Mouse (Mus musculus) limb, embryonic 14.5 days (tissue): Measurements from ENCODE around the gene Mpped2. TPM values are rescaled to one million over a fixed set of nuclear protein-coding genes. Genes with fewer than 3 reads are reported as not detected.

Experiments used
- ATAC-seq: fragments of 200-750 bp; cut with Nextera tagmentation; 2 replicates; pipeline ENCODE4 v1.8.0; 2017; ENCODE audit warnings: low read depth, moderate number of reproducible peaks, moderate TSS enrichment; ENCODE audit not compliant: low FRiP score
- DNase-seq: peaks from one replicate; pipeline ENCODE4 v3.0.0-alpha.2; 2015; ENCODE audit warnings: low spot score
- H3K27ac ChIP-seq: fragments of 300-500 bp; sonication (generic); replicated peaks from 2 replicates; pipeline ENCODE4 v1.5.1; 2014; ENCODE audit warnings: low read depth, mild to moderate bottlenecking, low read length, moderate library complexity, mixed read lengths
- H3K27me3 ChIP-seq: fragments of 300-500 bp; sonication (generic); 2 replicates; pipeline ENCODE4 v1.6.1; 2014; ENCODE audit warnings: low read length, mixed read lengths; ENCODE audit not compliant: control insufficient read depth, insufficient read depth
- H3K36me3 ChIP-seq: fragments of 300-500 bp; sonication (generic); 2 replicates; pipeline ENCODE4 v1.6.1; 2014; ENCODE audit warnings: mild to moderate bottlenecking, low read length, moderate library complexity, mixed read lengths; ENCODE audit not compliant: control insufficient read depth, insufficient read depth
- H3K4me1 ChIP-seq: fragments of 300-500 bp; sonication (generic); 2 replicates; pipeline ENCODE4 v1.6.1; 2014; ENCODE audit warnings: antibody characterized with exemption, low read length, mixed read lengths; ENCODE audit not compliant: control insufficient read depth, insufficient read depth
- H3K4me2 ChIP-seq: fragments of 300-500 bp; sonication (generic); replicated peaks from 2 replicates; pipeline ENCODE4 v1.6.1; 2014; ENCODE audit warnings: low read depth, mild to moderate bottlenecking, low read length, moderate library complexity; ENCODE audit not compliant: severe bottlenecking
- H3K4me3 ChIP-seq: fragments of 300-500 bp; sonication (generic); replicated peaks from 2 replicates; pipeline ENCODE4 v1.5.1; 2014; ENCODE audit warnings: low read length
- H3K9ac ChIP-seq: fragments of 300-500 bp; sonication (generic); 2 replicates; pipeline ENCODE4 v1.6.1; 2014; ENCODE audit warnings: mild to moderate bottlenecking, low read depth, low read length, moderate library complexity; ENCODE audit not compliant: severe bottlenecking
- H3K9me3 ChIP-seq: fragments of 300-500 bp; sonication (generic); 2 replicates; pipeline ENCODE4 v1.6.1; 2016; ENCODE audit warnings: low read length; ENCODE audit not compliant: control insufficient read depth
- POLR2A ChIP-seq: fragments of 200-500 bp; IDR thresholded peaks from 2 replicates; pipeline ENCODE4 v1.8.0; 2012; ENCODE audit warnings: inconsistent platforms, mild to moderate bottlenecking, moderate library complexity, borderline replicate concordance; ENCODE audit not compliant: insufficient read depth, insufficient read length; ENCODE audit errors: extremely low read depth
- WGBS: fragments of 180-500 bp; shearing (Covaris S2); extraction: QIAGEN DNeasy Blood & Tissue Kit; methylation state at CpG from one replicate; pipeline ENCODE4 v1.1.7; 2014; 5-methylcytosine and 5-hydroxymethylcytosine counted together
- polyA plus RNA-seq, 2 experiments: library from polyadenylated mRNA; depleted of rRNA in 1 of 2; stranded (reverse) in 1 of 2; unstranded in 1 of 2; fragments of >200 nt; fragmentation: Nextera tagmentation in 1 of 2; extraction: Ambion mirVana in 1 of 2; gene quantifications; 2 replicates each; pipeline versions ENCODE4 v1.2.1 to v1.2.3; 2012 to 2014

Mpped2 gene
- polyA plus RNA-seq, 2 experiments = 37.8 to 79.5 TPM

DNA sequence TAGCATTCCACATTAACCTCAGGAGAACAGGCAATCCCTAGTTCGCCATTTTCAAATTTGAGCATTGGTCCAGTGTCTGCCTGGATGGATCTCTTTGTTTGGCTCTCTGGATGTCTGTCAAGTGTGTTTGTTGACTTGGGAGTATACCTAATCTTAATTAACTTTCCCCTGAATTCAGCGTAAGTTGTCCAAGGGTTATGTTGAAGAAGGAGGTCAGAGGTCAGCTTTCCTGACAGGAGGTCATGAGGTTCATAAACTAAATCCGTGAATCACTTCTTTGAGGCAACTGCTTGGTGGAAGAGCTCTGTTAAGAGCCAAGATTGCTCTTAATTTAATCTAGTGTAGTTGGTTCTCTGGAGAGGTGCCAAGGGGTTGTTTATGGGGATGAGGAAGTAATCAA lies 200.3 kb downstream of the Mpped2 start:
- 51% methylated on average over 3 of the region's 3 CpGs for WGBS
- ATAC-seq (no peak), DNase-seq (no peak)
- Histone ChIP-seq H3K4me1 (peaks cover 14% of the 10 kb centered on the region), H3K4me2 (no peak overlapping the region), H3K27ac (no peak overlapping the region), H3K36me3 (no peaks in the 10 kb centered on the region), H3K4me3 (no peak overlapping the region), H3K9me3 (no peaks in the 10 kb centered on the region), H3K27me3 (no peaks in the 10 kb centered on the region), H3K9ac (no peak overlapping the region)
- TF ChIP-seq POLR2A = no peak

- TF ChIP-seq POLR2A = no peak
- no peak overlapping the region for H3K4me2 ChIP-seq
- 25% methylated on average over 11 of the region's 11 CpGs for WGBS
- H3K27me3 ChIP-seq = no peaks in the 10 kb centered on the region
- peak; percentile 17 for DNase-seq
- H3K27ac ChIP-seq = no peak overlapping the region
- ATAC-seq = peak; percentile 90
- no peaks in the 10 kb centered on the region for H3K9me3 ChIP-seq
- no peaks in the 10 kb centered on the region for H3K36me3 ChIP-seq
- H3K9ac ChIP-seq = no peak overlapping the region
- no peaks in the 10 kb centered on the region for H3K4me1 ChIP-seq
- no peak overlapping the region for H3K4me3 ChIP-seq
These were observed 202.4 kb downstream of the Mpped2 start for GRCm38 (mm10) chr2:106895326-106896023.

DNA sequence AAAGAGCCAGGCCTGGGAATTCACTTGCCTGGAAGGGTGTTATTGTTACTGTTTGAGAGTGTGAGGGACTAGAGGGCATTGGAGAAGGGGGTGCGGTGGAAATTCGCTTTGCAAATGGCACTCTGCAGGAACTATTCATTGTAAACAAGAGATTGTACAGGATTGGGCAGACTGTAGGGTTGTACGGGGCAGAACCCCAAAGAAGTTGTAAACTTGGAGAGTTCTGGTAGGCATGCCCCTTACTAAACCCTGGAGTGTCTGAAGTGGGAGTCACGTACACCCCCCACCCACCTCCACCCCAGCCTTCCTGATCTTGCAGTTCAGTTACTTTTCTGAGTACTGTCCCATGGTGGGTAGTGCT lies 202.9 kb downstream of the Mpped2 start:
- Histone ChIP-seq H3K27me3 (no peaks in the 10 kb centered on the region), H3K27ac (no peak overlapping the region), H3K4me3 (no peak overlapping the region), H3K36me3 (no peaks in the 10 kb centered on the region), H3K9ac (no peak overlapping the region), H3K4me1 (no peaks in the 10 kb centered on the region), H3K4me2 (no peak overlapping the region), H3K9me3 (no peaks in the 10 kb centered on the region)
- DNase-seq (no peak), ATAC-seq (no peak; the same call in 1 of the 2 replicates)
- TF ChIP-seq POLR2A = no peak
- 30% methylated on average over 4 of the region's 4 CpGs for WGBS

DNA sequence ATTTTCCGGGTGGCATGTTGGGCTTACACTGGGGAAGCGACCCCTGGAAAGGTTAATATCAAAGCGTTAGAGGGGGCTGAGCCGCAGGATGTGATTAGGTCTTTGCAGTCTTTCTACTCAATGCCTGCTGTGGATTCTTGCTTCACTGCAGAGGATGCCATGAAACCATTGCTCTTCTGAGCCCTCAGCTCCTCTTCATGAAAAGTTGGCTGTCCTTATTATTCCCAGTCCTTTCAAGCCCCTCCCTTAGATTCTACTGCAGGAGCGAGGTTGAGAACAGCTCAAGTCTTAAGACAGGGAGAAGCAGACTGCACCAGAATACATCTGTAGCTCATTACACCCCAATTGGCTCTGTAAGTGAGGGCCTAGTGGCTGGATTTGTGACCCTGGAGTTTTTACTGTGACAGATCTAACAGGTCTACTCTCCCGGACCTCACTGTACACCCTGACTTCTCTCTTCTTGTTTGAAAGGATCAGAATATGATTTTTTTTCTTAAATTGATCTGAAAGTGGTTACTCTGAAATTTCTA lies 218.9 kb downstream of the Mpped2 start:
- no peaks in the 10 kb centered on the region for H3K27me3 ChIP-seq
- no peak overlapping the region for H3K27ac ChIP-seq
- TF ChIP-seq POLR2A = no peak
- no peaks in the 10 kb centered on the region for H3K9me3 ChIP-seq
- no peak overlapping the region for H3K9ac ChIP-seq
- no peak for DNase-seq
- 33% methylated on average over 6 of the region's 6 CpGs for WGBS
- no peak overlapping the region for H3K4me3 ChIP-seq
- ATAC-seq = no peak
- H3K4me2 ChIP-seq = no peak overlapping the region
- no peaks in the 10 kb centered on the region for H3K4me1 ChIP-seq
- H3K36me3 ChIP-seq = no peaks in the 10 kb centered on the region
